Mouse (Mus musculus): Measurements from ENCODE around the gene Wdr47.
"Not testable (repeated sequence)": the region's sequence is repeated elsewhere in the genome, so short reads cannot be mapped to it uniquely, and the experiment has no call there.

Gene Wdr47

DNA sequence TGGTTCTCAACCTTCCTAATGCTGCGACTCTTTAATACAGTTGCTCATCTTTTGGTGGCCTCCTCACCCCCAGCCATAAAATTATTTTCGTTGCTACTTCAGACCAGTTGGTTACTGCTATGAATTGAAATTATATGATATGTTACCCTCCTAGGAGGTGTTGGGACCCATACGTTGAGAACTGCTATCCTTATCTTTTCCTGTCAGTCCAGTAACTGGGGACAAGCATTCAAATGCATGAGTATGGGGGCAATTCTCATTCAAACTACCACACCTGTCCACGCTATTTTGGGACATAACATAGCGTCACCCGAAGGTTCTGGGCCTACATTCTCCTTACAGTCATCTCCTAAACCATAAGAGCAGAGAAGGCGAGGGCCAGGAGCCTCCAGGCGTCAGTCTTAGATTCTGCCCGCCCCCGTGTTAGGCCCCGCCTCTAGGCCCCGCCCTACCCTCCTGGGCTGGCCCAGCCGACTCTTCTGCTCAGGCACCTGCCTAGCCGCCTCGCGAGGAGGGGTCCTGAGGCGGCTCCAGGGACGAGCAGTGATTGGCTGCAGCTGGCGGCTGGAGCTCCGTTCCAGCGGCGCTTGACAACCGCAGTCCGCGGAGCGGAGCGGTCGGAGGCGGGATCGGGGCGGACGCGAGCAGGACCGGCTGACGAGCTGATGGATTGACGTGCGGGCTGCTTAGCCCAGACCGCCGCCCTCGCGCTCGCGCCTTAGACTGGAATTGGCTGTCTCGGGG, at the start of gene Wdr47:
Wdr47 (plus strand) TSS at position 494 of the 744 bp plus-strand sequence.
- DNase-seq (ENCODE audit: low spot score), result peak; percentile 97

DNA sequence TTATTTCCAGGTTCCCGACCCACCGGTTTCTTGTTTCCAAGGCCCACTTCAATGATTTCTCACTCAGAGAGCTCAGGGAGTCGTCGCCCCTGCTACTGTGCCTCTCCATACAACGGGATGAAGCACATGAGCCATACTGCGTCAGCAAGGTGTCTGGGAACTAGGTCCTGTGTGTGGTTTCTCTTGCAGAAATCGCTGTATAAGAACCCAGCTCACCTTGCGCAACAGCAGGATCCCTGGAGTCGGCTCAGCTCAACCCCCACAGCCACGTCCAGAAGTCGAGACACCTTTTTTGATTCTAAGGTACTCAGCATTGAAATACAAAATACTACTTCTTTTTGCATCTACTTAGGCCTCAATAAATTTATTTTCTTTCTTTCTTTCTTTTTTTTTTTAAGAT, 48.8 kb upstream of the Wdr47 start:
- DNase-seq (ENCODE audit: low spot score), result no peak

DNA sequence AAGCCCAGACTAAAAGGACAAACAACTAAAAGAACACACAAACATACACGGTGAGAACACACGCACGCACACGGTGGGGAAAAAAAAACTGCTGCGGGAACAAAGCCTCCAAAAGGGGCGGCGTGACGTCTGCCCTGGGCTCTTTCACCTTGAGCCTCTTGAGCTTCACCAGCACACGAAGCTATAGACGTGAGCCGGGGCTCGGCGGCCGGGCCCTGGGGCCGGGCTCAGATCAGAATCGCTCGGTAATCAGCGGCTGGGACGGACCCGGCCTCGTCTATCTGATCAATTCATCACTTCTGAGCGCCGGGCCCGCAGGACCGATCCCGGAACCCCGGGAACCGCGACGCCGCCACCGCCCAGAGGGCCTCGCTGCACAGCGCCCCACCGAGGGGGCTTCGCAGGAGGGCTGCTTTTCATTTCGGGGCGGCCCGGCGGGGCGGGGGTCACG, 36.9 kb upstream of the Wdr47 start:
- DNase-seq (ENCODE audit: low spot score), result no peak

DNA sequence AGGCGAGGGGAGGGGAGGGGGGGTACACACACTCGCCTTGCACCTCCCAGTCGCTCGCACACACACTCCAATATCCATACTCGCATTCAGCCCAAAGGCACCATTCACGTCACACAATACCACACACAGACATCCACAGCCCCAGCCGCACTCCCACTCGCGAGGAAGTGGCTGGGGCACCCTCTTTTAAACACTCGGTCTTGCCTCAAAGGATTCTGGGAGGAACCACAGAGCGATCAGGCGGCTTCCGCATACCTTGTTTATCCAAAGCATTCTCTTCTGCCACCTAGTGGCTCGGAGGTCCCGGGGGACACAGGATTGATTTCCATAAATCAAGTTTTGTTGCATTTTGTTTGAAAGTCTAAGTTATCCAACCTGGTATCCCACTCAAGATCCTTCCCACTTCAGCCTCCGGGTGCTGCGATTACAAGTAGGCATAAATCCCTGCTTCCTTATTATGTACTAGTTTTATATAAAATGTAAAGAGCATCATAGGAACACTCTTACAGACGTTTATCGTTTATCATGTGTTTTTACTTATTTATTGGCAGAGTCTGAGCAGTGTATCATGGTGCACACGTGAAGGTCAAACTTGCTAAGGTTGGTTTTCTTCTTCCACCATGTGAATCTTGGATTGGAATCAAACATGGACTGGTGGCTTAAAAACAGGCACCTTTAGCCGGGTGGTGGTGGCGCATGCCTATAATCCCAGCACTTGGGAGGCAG, 36.3 kb upstream of the Wdr47 start:
- DNase-seq (ENCODE audit: low spot score), result peak; percentile 91

DNA sequence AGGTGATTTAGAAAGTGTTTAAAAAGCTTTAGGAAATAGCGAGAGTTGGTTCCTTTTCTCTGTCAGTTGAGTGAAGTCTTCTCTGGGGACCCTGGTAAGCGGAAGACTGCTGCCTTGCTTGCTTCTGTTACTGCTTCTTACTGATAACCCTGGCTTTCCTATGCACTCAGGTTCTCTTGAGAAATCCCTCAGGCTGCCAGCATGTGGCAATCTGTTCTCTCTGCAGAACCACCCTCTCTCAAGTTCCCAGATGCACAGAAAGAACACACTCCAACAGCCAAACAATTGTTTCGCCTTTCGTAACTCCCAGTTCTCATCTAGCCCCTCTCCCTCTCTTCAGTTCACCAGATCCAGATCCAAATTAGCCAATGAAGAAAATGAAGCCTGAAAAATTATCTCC, 33.2 kb upstream of the Wdr47 start:
- no peak for DNase-seq (ENCODE audit: low spot score)

DNA sequence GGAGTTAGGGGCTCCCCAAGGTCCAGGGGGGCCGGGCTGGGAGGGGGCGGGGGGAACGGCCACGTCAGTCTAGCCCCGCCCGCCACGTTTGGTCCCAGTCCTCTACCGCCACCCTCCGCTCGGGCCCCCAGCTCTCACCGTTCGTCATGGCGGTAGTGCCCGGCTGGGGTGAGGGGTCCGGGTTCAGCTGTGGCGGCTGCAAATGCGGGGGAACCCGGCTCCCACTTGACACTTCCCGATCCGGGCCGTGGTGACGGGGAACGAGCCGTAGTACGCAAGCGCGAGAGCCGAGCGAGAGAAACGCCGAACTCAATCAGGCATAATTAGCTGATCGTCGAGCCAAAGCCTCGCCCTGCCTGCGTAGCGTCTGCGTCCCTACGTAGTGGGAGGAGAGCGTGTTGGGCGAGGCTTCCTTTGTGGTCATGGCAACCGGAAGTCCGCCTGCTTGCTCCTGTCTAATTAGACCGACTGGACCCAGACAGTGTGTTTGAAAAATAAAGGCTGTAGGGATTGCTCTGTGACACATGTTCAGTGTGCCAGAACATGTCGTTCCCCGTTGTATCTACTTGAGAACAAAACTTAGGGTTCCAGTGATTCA, 28.8 kb upstream of the Wdr47 start, which contains the start of gene Tmem167b:
Tmem167b (minus strand) TSS at position 334 of the 598 bp plus-strand sequence.
- peak; percentile 98 for DNase-seq (ENCODE audit: low spot score)

DNA sequence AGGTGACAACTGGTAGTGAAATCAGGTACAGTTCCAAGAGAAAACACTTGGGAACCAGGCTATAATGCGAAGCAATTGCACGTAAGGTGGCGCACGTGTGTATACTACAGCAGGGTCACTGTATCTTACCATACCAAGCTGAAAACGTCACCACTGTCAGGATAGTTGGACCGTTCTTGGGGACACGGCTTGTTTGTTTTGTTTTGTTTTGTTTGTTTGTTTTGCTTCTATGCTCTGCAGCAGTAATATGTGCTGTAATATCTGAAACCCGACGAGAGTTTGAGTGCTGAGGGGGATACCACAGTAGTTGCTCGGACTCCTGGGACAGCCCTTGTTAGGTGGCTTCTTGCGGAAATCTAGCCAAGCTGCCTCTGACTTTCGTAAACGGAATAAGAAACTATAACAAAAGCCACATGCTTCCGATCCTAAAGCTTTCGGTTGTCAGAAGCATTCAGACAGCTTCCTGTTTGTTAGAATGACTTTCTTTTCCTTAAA, 28.3 kb upstream of the Wdr47 start:
- no peak for DNase-seq (ENCODE audit: low spot score)

DNA sequence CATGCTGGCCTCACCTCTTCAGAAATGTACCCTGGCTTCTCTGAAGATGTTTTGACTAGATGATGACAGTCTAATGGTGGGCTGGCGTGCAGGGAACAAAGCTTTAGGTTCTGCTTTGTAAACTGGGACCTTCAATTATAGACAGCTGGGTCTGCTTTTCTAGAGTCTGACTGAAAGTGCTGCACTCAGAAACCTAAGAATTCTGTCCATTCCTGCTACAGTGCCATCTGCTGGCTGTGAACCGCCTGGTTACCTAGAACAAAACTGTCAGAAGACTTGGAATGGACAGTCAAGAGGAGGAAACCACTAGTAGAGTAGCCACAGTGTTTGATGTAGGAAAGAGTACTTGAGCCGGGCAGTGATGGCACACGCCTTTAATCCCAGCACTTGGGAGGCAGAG, 27.8 kb upstream of the Wdr47 start:
- DNase-seq (ENCODE audit: low spot score), result peak; percentile 53

DNA sequence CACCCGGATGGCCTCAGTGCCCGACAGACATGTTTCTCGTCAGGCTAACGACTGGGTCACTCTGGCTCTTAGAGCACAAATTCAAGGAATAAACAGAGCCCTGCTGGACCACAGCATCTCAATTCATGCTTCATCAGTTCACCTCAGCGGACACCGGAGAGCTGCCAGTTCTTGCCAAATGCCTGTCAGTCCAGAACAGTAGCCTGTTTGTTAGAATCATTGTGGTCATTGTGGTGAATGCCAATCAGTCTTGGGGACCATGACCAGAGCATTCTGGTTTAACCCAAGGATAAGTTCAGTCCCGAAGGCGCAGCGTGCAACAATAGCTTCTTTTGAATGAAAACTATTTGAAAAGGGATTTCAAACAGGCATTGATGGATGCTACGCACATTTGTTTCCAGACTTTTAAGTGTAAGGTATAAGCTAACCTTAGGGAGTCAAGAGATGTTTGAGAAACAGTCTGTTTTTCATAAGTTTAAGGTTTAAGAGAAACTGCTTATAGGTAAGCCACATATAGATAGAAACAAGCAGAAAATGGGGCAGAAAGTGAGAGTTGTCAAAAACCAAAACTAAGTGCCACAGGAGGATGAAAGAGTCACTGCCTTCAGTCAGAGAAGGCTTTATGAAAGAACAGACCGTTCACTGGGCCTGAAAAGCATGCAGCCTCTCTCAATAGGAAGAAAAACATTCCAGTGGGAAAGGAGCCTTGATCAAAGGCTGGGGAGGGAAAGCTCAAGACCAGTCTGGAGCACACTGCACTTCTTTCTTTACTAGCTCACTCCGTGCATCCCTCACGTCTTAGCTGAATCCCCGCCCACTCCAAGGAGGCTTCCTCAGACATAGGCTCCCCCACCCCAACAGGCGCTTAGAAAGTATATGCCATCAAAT, 22.8 kb upstream of the Wdr47 start:
- DNase-seq (ENCODE audit: low spot score), result no peak

DNA sequence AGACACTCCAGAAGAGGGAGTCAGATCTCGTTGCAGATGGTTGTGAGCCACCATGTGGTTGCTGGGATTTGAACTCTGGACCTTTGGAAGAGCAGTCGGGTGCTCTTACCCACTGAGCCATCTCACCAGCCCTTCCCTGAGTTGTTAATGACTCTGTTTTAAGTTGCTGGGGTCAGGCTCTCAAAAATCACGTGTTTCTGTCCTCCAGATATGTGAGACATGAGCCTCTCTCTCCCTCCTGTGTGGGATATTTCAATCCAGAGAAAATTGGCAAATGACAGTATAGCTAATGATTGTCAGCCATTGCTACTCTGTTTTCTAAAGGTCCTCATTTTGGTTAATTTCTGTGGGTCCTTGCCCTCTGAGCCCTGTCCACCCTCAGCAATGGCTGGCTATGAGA, 21.4 kb upstream of the Wdr47 start:
- not testable (repeated sequence) for DNase-seq (ENCODE audit: low spot score)

DNA sequence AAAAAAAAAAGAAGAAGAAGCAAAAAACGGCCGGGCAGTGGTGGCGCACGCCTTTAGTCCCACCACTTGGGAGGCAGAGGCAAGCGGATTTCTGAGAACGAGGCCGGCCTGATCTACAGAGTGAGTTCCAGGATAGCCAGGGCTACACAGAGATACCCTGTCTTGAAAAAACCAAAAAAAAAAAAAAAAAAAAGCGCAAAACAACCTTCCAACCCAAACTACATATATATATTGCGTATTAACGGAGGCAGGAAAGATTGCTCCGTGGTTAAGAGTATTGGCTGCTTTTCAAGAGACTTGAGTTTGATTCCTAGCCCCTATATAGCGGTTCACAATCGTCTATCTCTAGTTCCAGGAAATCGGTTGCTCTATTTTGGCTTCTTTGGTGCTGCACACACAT, 20.3 kb upstream of the Wdr47 start:
- DNase-seq (ENCODE audit: low spot score), result no peak

DNA sequence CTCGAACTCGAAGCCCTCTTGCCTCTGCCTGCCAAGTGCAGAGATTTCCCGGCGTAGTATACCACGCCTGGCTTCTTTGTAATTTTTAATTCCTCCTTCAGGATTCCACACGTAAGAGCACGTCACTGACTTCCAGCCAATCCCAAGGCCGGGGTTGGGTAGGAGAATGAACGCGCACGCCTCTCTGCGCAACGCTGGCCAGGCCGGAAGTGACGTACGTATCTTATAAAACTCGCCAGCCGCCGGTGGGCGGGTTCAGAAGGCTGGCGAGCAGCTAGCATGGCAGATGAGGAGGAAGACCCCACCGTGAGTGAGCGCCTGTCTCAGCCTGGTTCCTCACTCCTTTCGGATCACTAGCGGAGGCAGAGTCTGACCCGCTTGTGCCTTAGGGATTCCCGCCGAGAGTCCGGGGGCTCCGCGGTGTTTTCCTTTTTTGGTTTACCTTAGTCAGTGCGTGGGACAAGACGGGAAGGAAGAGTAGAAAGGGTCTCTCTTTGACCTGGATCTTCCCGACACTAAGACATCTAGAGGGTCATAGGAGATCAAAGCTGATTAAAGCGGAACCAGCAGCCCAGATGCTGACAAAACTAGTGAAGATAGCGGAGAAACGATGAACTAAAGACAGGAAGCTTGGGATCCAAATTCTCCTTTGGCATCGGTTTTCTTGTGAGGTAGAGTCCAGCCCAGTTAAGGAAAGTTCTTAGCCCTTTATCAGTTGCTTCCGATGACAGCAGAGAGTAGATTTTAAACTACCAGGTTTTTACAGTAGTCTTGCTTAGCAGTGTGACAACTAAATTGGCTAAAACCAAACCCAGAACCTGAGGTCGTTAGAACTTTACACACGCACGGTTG, 19.4 kb upstream of the Wdr47 start, which contains the start of gene Taf13:
Taf13 (plus strand) TSS at position 256 of the 852 bp plus-strand sequence.
- peak; percentile 94 for DNase-seq (ENCODE audit: low spot score)

DNA sequence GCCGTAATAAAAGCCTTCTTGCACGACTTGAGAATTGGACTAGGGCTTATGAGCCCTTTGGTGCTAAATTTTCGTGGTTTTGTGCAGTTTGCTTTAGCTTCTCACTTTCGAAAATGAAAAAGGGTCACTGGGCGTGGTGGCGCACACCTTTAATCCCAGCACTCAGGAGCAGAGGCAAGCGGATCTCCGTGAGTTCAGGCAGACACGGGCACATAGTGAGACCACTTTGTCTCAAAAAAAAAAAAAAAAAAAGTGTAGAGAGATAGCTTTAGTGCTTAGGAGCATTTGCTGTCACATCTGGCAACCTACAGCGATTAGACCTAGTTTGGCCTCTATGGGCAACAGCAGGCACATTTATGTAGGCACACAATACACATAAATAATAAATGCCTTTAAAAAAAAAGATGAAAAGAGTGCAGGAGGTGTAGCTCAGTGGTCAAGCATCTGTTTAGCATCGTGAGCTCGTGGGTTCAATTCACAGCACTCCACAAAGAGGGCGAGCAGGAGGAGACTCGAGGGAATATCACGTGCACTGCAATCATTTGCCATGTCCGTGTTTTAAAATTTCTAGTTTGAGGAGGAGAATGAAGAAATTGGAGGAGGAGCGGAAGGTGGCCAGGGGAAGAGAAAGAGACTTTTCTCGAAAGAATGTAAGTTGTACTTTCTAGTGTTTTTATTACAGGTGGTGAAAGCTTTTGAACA, 18.6 kb upstream of the Wdr47 start:
- DNase-seq (ENCODE audit: low spot score), result no peak

DNA sequence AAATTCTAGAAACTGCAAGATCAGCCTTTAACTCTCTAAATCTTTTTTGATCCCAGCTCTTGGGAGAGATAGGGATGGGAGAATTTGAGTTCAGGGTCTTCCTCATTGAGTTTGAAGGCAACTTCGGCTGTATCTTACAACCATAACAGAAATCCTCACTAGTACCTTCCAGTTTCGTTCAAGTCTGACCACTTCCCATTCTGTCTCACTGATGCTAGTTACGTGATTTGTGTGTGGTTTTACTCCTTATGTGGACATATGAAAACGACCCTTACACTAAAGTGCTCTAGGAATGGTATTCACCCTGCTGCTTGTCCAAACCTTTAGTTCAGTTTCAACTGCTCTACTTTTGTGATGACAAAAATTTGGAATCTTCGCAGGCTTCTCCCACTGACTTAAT, 17.1 kb upstream of the Wdr47 start:
- DNase-seq (ENCODE audit: low spot score), result no peak

DNA sequence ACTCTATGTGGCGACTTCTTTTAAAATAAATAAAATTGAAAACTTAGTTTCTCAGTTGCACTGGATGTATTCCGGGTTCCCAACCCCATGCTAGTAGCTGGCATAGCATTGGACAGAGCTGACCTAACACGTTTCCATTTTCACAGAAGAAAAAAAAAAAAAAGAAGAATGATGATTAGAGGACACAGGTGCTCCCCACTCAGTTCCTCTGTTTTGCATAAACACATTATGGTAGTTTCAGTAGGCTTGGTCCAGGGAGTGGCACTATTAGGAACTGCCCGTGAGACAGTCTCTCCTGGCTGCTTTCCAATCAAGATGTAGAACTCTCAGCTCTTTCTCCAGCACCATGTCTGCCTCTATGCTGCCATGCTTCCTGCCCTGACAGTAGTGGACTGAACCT, 6.5 kb upstream of the Wdr47 start:
- no peak for DNase-seq (ENCODE audit: low spot score)

DNA sequence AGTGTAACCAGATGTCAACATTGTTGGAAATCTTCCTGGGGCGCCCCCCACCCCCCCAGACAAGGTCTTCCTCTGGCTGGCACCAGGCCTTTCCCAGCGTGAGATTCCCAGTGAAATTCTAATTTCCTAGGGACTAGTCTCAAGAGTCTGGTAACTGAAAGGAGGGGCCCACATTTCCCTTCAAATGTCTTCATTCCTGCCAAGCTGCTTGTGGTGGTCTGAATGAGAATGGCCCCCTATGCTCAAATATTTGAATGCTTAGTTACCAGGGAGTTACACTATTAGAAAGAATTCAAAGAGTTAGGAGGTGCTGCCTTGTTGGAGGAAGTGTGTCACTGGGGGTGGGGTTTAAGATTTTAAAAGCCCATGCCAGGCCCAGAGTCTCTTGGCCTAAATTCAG, 2.6 kb upstream of the Wdr47 start:
- no peak for DNase-seq (ENCODE audit: low spot score)

DNA sequence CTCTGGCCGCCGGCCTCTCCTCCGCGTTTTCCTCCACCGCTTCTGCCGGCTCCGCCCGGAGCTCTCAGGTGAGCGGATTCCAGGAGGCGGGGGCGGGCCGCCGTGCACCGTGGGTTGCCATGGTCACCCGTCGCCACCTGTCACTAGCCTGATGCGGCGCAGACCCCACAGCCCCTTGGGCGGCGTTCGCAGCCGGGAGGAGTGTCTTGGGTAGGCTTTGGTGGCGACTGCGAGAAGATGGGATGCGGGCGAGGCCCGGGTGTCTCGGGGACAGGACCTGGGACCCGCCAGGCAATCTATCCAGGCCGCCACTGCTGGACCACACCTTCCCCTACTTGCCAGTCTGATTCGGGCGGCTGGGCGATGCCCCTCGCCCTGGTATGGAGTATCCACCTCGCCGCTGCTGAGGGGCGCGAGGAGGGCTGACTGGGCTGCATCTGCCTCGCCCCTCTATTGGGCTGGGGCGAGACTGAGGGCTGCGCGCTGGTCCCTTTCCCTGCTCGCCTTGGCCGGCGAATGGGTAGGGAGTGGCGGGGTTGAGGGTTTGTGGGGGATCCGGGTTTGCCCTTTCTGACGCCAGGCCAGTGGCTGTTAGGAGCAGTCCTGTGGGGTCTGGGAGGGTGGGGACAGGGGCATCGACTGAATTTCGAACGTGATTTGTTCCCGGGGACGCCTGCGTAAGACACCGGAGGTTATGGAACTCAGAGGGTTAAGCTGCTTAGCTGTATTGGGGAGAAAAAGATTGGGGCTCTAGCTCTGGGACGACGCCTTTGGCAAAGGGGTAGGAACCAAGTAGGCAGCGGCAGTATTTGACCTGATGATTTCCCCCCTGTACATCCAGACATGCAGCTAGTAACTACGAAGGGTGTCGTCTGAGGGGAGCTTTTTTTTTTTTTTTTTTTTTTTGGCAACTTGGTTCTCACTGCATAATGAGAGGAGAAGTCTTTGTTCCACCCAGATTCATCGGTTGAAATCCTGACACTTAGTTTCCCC, 747 bp downstream of the Wdr47 start:
- no peak for DNase-seq (ENCODE audit: low spot score)

DNA sequence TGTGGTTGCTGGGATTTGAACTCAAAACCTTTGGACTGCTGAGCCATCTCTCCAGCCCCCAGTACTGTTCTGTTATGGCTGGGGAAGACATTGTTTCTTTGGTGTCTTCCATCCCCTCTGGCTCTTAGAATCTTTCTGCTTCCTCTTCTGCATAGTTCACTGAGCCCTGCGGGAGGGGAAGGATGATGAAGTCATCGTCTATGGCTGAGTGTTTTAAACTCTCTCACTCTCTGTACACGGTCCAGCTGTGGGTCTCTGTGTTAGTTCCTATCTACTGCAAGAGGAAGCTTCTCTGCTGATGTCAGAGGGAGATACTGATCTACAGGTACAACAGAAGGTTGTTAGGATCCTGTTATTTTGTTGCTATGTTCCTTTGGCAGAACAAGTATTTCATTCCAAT, 17.8 kb downstream of the Wdr47 start:
- DNase-seq (ENCODE audit: low spot score), result no peak

DNA sequence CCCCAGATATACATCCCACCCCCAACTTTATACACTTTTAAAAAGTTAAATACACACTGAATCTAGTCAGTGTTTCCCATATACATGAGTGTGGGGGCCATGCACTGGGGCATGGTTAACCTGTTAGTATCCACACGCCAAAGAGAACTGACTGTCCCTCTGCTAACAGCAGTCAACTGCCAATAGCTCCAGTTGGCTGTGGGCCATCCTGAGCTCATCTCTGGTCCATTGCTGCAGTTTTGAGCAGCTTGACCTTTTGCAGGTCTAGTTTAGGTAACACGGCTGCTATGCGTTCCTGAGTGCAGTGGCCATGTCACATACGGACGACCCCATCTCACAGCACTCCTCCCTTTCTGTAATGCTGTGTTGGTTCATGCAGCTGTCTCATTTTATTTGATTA, 43.7 kb downstream of the Wdr47 start:
- no peak for DNase-seq (ENCODE audit: low spot score)
